Mouse (Mus musculus) intestine, embryonic 15.5 days (tissue): ENCODE results near the gene Zfp82. TPM values are rescaled to one million over a fixed set of nuclear protein-coding genes. Genes with fewer than 3 reads are reported as not detected.
A peak's percentile ranks its signal among the peaks of the same experiment; 100 is the strongest.
"Not testable (repeated sequence)": the region's sequence is repeated elsewhere in the genome, so short reads cannot be mapped to it uniquely, and the experiment has no call there.

Experiments
- ATAC-seq: fragments of 200-750 bp; cut with Nextera tagmentation; 2 replicates; pipeline ENCODE4 v1.8.0; 2017; ENCODE audit warnings: moderate TSS enrichment, moderate library complexity
- H3K27ac ChIP-seq: fragments of 300-500 bp; sonication (generic); 2 replicates; pipeline ENCODE4 v1.5.1; 2015; ENCODE audit warnings: mild to moderate bottlenecking, inconsistent platforms
- H3K27me3 ChIP-seq: fragments of 300-500 bp; sonication (generic); replicated peaks from 2 replicates; pipeline ENCODE4 v1.6.1; 2015; ENCODE audit warnings: inconsistent platforms
- H3K36me3 ChIP-seq: fragments of 300-500 bp; sonication (generic); 2 replicates; pipeline ENCODE4 v1.6.1; 2015; ENCODE audit warnings: inconsistent platforms
- H3K4me1 ChIP-seq: fragments of 300-500 bp; sonication (generic); replicated peaks from 2 replicates; pipeline ENCODE4 v1.6.1; 2015; ENCODE audit warnings: inconsistent platforms
- H3K4me2 ChIP-seq: fragments of 300-500 bp; sonication (generic); replicated peaks from 2 replicates; pipeline ENCODE4 v1.6.1; 2015; ENCODE audit warnings: mild to moderate bottlenecking, inconsistent platforms
- H3K4me3 ChIP-seq: fragments of 300-500 bp; sonication (generic); replicated peaks from 2 replicates; pipeline ENCODE4 v1.5.1; 2015; ENCODE audit warnings: inconsistent platforms
- H3K9ac ChIP-seq: fragments of 300-500 bp; sonication (generic); 2 replicates; pipeline ENCODE4 v1.6.1; 2015; ENCODE audit warnings: inconsistent platforms
- H3K9me3 ChIP-seq: fragments of 300-500 bp; sonication (generic); 2 replicates; pipeline ENCODE4 v1.6.1; 2016; ENCODE audit warnings: inconsistent platforms
- WGBS: fragments of 180-500 bp; shearing (Covaris S2); methylation state at CpG from one replicate; pipeline ENCODE4 v1.1.7; 2015; 5-methylcytosine and 5-hydroxymethylcytosine counted together
- polyA plus RNA-seq: library from polyadenylated mRNA; unstranded; fragments of >200 nt; fragmentation: Nextera tagmentation; extraction: Ambion mirVana; gene quantifications from 2 replicates; pipeline ENCODE4 v1.2.1, GENCODE M21; 2015

Zfp82 gene
- 3.9 and 4.5 TPM in 2 replicates for polyA plus RNA-seq

- Histone ChIP-seq H3K27me3 (no peaks in the 10 kb centered on the region), H3K4me3 (peak within 1 kb of the TSS; percentile 84), H3K4me1 (no peaks in the 10 kb centered on the region), H3K36me3 (peaks cover 3% of the 10 kb centered on the region; the same call in 1 of the 2 replicates), H3K9ac (peak within 1 kb of the TSS; percentile 80), H3K4me2 (peak within 1 kb of the TSS; percentile 95), H3K9me3 (no peaks in the 10 kb centered on the region), H3K27ac (peak within 1 kb of the TSS; percentile 75)
- peak; percentile 98 for ATAC-seq
- under 1% methylated on average over 50 of the region's 50 CpGs for WGBS
Measured at GRCm38 (mm10) chr7:30072146-30073028, at the start of gene Zfp82. Zfp82 (minus strand) TSS chr7:30072900.

GRCm38 (mm10) chr7:30122188-30122530, 49.5 kb upstream of the Zfp82 start:
- H3K27ac ChIP-seq, result peak overlapping the region; percentile 46; the same call in 1 of the 2 replicates
- ATAC-seq, result no peak
- WGBS, result 4% methylated on average over 15 of the region's 15 CpGs

DNA sequence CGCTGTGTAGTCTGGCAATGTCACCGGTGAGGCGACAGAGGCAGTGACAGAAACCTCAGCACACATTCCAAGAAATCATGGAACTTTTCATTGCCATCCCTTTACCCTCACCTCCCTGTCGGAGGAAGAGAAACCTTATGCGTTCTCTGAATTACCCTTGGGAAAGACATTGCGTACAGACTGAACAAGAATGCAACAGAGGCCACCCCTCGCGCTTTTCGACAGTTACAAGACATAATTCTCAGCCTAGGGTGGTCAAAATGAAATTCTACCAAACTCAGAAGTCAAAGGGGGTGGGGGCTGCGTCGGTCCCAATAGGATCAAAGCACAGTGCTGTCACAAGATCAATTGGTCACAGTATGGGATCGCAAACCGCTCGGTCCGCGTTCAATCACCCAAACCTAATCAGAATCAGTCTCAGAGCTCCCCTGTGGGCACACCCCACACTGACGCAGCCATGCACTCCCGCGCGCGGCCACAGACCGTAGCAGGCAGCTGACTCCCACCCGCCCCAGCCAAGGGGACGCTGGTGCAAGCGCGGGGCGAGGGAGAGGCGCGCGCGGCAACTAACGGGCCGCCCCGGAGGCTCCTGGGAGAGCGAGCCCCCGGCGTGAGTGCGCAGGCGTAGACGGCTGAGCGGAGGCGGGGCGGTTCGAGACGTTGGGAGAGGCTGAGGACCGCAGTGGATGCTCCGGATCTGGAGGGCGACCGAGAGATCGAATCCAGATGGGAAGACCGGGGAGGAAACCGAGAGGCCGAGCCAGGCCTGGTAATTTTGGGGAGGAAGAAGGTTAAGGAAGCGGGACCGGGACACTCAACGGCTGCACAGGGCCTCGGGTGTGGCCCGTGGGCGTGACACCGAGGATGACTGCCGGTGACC, 48.8 kb upstream of the Zfp82 start, which contains the start of gene Zfp382:
Gene Zfp382 (plus strand): TSS at position 635 of the 880 bp plus-strand sequence.
- no peaks in the 10 kb centered on the region for H3K36me3 ChIP-seq
- ATAC-seq, result peak; percentile 97
- peak within 1 kb of the TSS; percentile 63 for H3K4me3 ChIP-seq
- no peaks in the 10 kb centered on the region for H3K9me3 ChIP-seq
- 0 out of 2 replicates have a peak, but pooled peaks cover 2% of the 10 kb centered on the region for H3K4me1 ChIP-seq
- peak within 1 kb of the TSS; percentile 90 for H3K4me2 ChIP-seq
- under 1% methylated on average over 60 of the region's 61 CpGs for WGBS
- peak within 1 kb of the TSS; percentile 58 for H3K27ac ChIP-seq
- H3K27me3 ChIP-seq, result no peaks in the 10 kb centered on the region
- peak within 1 kb of the TSS; percentile 70 for H3K9ac ChIP-seq

More at GRCm38 (mm10) chr7:30122188-30122530, 49.5 kb upstream of the Zfp82 start:
- peak overlapping the region; percentile 90 for H3K4me2 ChIP-seq
- H3K9me3 ChIP-seq, result no peaks in the 10 kb centered on the region
- H3K4me3 ChIP-seq, result peak overlapping the region; percentile 63
- peak overlapping the region; percentile 70 for H3K9ac ChIP-seq
- H3K36me3 ChIP-seq, result no peaks in the 10 kb centered on the region
- H3K4me1 ChIP-seq, result 0 out of 2 replicates have a peak, but pooled peaks cover 2% of the 10 kb centered on the region
- H3K27me3 ChIP-seq, result no peaks in the 10 kb centered on the region

DNA sequence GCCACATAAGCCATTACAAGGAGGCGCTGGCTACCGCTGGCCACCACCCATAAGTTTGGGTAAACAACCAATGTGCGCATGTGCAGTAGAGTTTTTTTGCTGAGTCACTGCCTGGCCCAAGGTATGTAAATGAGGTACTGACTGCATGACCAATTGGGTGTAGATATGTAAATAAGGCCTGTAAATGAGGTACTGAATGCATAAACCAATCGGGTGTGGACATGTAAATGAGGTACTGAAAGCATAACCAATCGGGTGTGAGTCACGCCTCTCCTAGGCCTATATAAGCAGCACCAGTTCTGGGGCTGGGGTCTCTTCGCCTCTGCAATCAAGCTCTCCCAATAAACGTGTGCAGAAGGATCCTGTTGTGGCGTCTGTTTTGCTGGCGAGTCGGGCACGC, 45.2 kb upstream of the Zfp82 start:
- not testable (repeated sequence) for H3K27ac ChIP-seq, H3K4me2 ChIP-seq, H3K27me3 ChIP-seq, H3K9ac ChIP-seq, ATAC-seq, H3K9me3 ChIP-seq, H3K36me3 ChIP-seq, H3K4me1 ChIP-seq, H3K4me3 ChIP-seq
- 93% methylated on average over 12 of the region's 12 CpGs for WGBS

DNA sequence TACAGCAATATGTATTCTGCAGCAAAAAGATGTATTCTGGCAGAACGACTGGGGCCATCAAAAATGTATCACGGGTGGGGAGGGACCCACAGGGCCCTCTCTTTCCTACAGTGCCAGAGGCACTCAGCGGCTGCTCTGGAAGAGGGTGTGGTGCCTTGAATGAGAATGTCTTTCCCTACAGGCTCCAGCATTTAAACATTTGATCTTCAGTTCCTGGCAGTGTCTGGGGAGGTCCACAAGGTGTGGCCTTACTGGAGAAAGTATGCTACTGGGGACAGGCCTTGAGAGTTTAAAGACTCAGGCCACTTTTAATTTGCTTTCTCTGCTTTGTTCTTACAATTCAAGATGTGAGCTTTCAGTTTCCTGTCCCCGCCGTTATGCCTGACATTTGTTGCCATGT, 43.4 kb upstream of the Zfp82 start:
- Histone ChIP-seq H3K27me3 (no peaks in the 10 kb centered on the region), H3K27ac (no peak overlapping the region), H3K4me3 (no peak overlapping the region), H3K4me2 (no peak overlapping the region), H3K4me1 (no peaks in the 10 kb centered on the region), H3K9ac (no peak overlapping the region), H3K36me3 (no peaks in the 10 kb centered on the region), H3K9me3 (no peaks in the 10 kb centered on the region)
- WGBS, result 93% methylated on average over 5 of the region's 5 CpGs
- ATAC-seq, result no peak

DNA sequence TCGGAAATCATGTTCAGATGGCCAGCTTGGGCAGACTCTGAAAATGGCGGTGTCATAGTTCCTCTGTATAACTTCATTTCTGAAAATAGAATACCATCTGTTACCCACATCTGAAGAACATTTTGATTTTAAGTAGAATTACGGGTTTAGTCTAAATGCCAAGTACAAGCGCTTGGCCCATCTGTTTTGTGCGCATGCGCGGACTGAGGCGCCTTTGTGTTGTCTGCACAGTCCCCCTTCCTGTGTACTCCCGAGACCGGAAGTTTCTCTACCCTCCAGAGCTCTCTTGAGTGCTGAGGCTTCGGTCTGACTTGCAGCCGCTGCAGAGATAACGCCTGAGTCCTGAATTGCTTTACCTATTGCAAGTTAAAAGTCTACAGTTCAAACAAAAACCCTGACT, 26.6 kb upstream of the Zfp82 start:
- Histone ChIP-seq H3K9ac (no peak overlapping the region), H3K4me3 (no peak overlapping the region), H3K9me3 (no peaks in the 10 kb centered on the region), H3K4me2 (no peak overlapping the region), H3K4me1 (0 out of 2 replicates have a peak, but pooled peaks cover 3% of the 10 kb centered on the region), H3K27me3 (no peaks in the 10 kb centered on the region), H3K27ac (no peak overlapping the region), H3K36me3 (peaks cover 37% of the 10 kb centered on the region)
- ATAC-seq, result no peak
- WGBS, result 85% methylated on average over 13 of the region's 13 CpGs

DNA sequence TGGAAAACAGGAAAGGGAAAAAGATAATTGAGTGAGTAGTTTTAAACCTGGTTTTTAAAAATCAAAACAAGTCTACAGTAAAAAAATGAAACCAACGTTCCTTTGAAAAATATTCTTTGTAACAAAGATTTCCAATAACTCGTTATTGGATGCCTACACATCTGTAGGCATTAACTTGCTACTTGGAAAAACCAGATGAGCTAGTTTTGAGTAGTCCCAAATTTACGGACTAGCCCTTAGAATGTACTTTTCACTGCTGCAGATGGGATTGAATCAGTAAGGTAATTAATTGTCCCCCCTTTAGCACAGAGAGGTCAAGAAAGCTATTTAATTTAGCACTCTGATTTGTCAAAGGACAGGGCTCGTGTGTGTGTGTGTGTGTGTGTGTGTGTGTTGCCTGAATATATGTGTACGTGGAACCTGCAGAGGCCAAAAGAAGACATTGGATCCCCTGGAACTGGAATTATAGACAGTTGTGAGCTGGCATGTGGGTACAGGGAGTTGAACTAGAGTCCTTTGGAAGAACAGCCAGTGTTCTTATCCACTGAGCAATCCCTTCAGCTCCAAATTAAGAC, 22.9 kb upstream of the Zfp82 start:
- Histone ChIP-seq H3K36me3 (peaks cover 14% of the 10 kb centered on the region), H3K27me3 (no peaks in the 10 kb centered on the region), H3K27ac (no peak overlapping the region), H3K9ac (peak overlapping the region; percentile 36), H3K9me3 (no peaks in the 10 kb centered on the region), H3K4me2 (peak overlapping the region; percentile 67), H3K4me3 (peak overlapping the region; percentile 63), H3K4me1 (peaks cover 9% of the 10 kb centered on the region; the same call in 1 of the 2 replicates)
- WGBS, result 1% methylated on average over 5 of the region's 5 CpGs
- no peak for ATAC-seq

GRCm38 (mm10) chr7:30094646-30095429, 22.1 kb upstream of the Zfp82 start, which contains the start of gene Zfp260:
Zfp260 (plus strand) TSS chr7:30094777.
- Histone ChIP-seq H3K9ac (peak within 1 kb of the TSS; percentile 82), H3K4me1 (peaks cover 9% of the 10 kb centered on the region; the same call in 1 of the 2 replicates), H3K27me3 (no peaks in the 10 kb centered on the region), H3K9me3 (no peaks in the 10 kb centered on the region), H3K27ac (peak within 1 kb of the TSS; percentile 97), H3K36me3 (peaks cover 9% of the 10 kb centered on the region; the same call in 1 of the 2 replicates), H3K4me3 (peak within 1 kb of the TSS; percentile 63), H3K4me2 (peak within 1 kb of the TSS; percentile 67)
- WGBS, result under 1% methylated on average over 26 of the region's 26 CpGs
- peak; percentile 88 for ATAC-seq

GRCm38 (mm10) chr7:30093918-30094415, 21.3 kb upstream of the Zfp82 start:
- Histone ChIP-seq H3K36me3 (0 out of 2 replicates have a peak, but pooled peaks cover 4% of the 10 kb centered on the region), H3K27ac (no peak overlapping the region), H3K4me1 (peaks cover 15% of the 10 kb centered on the region), H3K4me3 (peak overlapping the region; percentile 63), H3K27me3 (no peaks in the 10 kb centered on the region), H3K4me2 (peak overlapping the region; percentile 52), H3K9me3 (no peaks in the 10 kb centered on the region), H3K9ac (peak overlapping the region; percentile 82)
- no peak for ATAC-seq
- WGBS, result 70% methylated on average over 6 of the region's 6 CpGs

GRCm38 (mm10) chr7:30092666-30093065, 20.0 kb upstream of the Zfp82 start:
- H3K9ac ChIP-seq, result no peak overlapping the region
- H3K4me3 ChIP-seq, result no peak overlapping the region
- ATAC-seq, result no peak
- 84% methylated on average over 9 of the region's 9 CpGs for WGBS
- H3K4me2 ChIP-seq, result no peak overlapping the region
- H3K27ac ChIP-seq, result no peak overlapping the region
- peaks cover 18% of the 10 kb centered on the region for H3K4me1 ChIP-seq
- H3K27me3 ChIP-seq, result no peaks in the 10 kb centered on the region
- H3K9me3 ChIP-seq, result no peaks in the 10 kb centered on the region
- no peaks in the 10 kb centered on the region for H3K36me3 ChIP-seq
